Mouse (Mus musculus): ENCODE results near the gene Foxe3. TPM values are rescaled to one million over a fixed set of nuclear protein-coding genes. Genes with fewer than 3 reads are reported as not detected.
A peak's percentile ranks its signal among the peaks of the same experiment; 100 is the strongest.

The Foxe3 gene
- polyA plus RNA-seq, 1 experiment from 2014 or later = not detected

DNA sequence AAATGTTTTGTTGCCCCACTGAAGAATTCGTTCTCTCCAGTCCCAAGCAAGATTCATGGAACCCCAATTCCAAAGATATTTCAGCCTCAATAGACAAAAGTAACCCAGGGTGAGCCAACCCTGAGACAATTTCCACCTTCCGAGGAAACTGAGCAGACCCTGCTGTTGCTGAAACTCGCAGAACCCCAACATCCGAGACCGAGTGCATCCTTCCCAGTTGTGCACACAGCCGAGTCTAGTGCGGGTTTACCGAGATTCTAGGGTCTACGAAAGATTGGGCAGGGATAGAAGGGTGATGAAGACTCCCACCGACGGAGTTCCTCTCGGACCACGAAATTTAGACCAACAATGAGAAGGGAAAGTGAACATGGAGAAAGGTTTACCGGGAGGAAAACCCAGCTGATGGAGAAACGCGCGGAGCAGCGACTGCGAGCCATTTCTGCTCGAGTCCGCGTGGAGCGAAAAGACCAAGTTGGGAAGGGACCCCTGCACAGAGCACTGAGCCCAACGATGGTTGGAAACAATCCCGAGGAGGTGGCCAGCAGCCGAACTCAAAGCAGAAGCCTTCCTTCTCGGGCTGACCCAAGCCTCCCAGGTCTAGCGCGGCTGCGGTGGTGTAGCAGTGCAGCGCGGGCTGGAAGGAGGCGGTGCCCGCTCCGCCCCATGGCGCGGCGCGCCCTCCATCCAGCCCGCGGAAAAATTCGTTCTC, 24.0 kb downstream of the Foxe3 start:
- no peaks in the 10 kb centered on the region for H3K4me1 ChIP-seq
- 0 out of 2 replicates have a peak overlapping the region, but pooled peaks have one; percentile 2 for H3K4me3 ChIP-seq
- H3K36me3 ChIP-seq = no peaks in the 10 kb centered on the region
- ATAC-seq = no peak
- no peaks in the 10 kb centered on the region for H3K9me3 ChIP-seq (replicated peaks)
- H3K27ac ChIP-seq = no peak overlapping the region
- WGBS (ENCODE audit: insufficient replicate concordance) = 2% methylated on average over 42 of the region's 42 CpGs
- H3K4me2 ChIP-seq = no peak overlapping the region
- H3K27me3 ChIP-seq (replicated peaks) = peaks cover 100% of the 10 kb centered on the region
- H3K9ac ChIP-seq = no peak overlapping the region

DNA sequence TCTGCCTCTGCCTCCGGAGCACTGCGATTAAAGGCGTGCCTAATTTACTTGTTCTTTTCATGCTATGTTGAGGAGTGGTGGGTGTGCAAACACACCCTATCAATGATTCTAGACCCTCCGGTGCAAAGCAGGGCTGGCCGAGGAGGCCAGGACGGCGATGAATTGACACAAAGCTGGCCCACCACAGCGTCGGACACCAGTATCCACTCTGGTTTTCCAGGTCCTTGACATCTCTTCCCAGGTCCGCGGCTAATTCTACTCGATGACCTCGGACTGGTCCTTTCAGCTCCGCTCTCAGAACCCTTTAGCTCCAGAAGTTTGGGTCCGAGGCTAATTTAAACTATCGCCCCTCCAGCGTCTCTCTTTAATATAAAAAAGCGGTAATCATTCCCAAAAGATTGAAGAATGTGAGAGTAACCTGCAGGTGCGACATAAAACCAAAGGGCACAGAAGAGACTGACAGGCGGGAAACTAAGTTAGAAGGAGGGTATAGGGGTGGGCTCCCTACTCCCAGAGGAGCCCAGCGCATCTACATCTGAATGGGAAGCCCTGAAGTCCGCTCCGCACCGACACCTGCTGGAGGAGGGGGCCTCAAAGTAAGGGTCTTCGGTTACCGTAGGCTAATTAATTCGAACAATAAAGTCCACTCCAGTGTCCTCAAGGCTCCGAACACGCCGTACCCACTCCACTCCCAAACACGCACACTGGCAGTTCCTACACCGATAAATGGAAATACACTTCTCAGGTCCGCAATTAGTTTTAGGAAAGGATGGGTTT, 24.8 kb downstream of the Foxe3 start:
- 6% methylated on average over 33 of the region's 33 CpGs for WGBS (ENCODE audit: insufficient replicate concordance)
- no peaks in the 10 kb centered on the region for H3K4me1 ChIP-seq
- H3K27me3 ChIP-seq (replicated peaks) = peaks cover 99% of the 10 kb centered on the region
- no peak overlapping the region for H3K27ac ChIP-seq
- ATAC-seq = no peak
- no peak overlapping the region for H3K4me3 ChIP-seq
- H3K4me2 ChIP-seq = no peak overlapping the region
- H3K9me3 ChIP-seq (replicated peaks) = no peaks in the 10 kb centered on the region
- H3K9ac ChIP-seq = no peak overlapping the region
- no peaks in the 10 kb centered on the region for H3K36me3 ChIP-seq

- no peak overlapping the region for H3K27ac ChIP-seq
- H3K4me1 ChIP-seq = no peaks in the 10 kb centered on the region
- no peak overlapping the region for H3K4me2 ChIP-seq
- WGBS (ENCODE audit: insufficient replicate concordance) = 2% methylated on average over 3 of the region's 3 CpGs
- no peak overlapping the region for H3K9ac ChIP-seq
- ATAC-seq = no peak
- peaks cover 97% of the 10 kb centered on the region for H3K27me3 ChIP-seq (replicated peaks)
- H3K9me3 ChIP-seq (replicated peaks) = no peaks in the 10 kb centered on the region
- no peak overlapping the region for H3K4me3 ChIP-seq
- no peaks in the 10 kb centered on the region for H3K36me3 ChIP-seq
Measured at GRCm38 (mm10) chr4:114899885-114900284, 25.9 kb downstream of the Foxe3 start.

- Histone ChIP-seq H3K27me3 (replicated peaks) (peaks cover 89% of the 10 kb centered on the region), H3K36me3 (no peaks in the 10 kb centered on the region), H3K4me3 (no peak overlapping the region), H3K4me2 (no peak overlapping the region), H3K9ac (no peak overlapping the region), H3K4me1 (no peaks in the 10 kb centered on the region), H3K27ac (no peak overlapping the region), H3K9me3 (replicated peaks) (no peaks in the 10 kb centered on the region)
- 10% methylated on average over 4 of the region's 4 CpGs for WGBS (ENCODE audit: insufficient replicate concordance)
- ATAC-seq = no peak
Measured at GRCm38 (mm10) chr4:114897853-114898252, 28.0 kb downstream of the Foxe3 start.

DNA sequence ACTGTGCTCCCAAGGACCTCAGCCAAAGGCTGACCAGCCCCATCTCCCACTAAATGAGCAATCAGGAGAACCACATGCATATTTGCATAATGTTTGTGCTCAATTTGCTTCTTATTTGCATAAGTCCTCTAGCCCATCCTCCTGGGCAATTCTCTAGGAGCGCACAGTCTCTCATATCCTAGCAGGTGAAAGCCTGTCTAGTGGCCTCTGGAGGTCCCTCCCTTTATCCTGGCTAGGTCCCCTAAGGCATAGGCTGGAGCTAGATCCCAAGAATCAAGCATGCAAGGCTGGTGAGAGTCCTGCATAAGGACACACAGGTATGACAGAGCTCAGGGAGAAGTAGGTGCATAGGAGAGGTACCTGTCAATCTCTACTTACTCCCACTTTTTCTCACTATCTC, 43.6 kb downstream of the Foxe3 start:
- Histone ChIP-seq H3K27ac (no peak overlapping the region), H3K9me3 (replicated peaks) (no peaks in the 10 kb centered on the region), H3K9ac (no peak overlapping the region), H3K27me3 (replicated peaks) (peaks cover 60% of the 10 kb centered on the region), H3K4me1 (no peaks in the 10 kb centered on the region), H3K4me2 (no peak overlapping the region), H3K4me3 (no peak overlapping the region), H3K36me3 (no peaks in the 10 kb centered on the region)
- ATAC-seq = no peak
- WGBS (ENCODE audit: insufficient replicate concordance) = 74% methylated on average over 1 of the region's 1 CpGs

DNA sequence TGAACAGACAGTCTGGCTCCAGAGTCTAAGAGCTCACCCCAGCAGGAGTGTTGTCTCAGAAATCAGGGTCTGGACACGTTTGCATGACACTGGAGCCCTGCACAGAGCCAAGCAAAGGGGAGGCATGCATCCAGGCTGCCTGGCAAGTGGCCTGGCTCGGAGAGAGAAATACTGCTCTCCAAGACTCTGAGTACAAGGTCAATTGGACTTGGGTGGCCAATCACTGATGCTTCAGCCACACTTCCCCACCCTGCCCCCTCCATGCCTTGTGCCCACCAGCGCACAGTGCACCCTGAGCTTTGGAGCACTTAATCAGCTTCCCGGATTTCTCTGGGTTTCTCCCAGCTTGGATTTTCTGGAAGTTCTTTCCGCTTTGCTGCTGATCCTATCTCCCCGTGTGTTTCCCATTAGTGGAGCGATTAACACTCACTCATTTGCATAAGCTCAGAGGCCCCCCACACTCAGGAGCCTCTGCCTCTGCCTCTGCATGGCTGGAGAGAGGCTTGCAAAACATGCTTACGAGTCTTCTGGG, 49.3 kb downstream of the Foxe3 start:
- Histone ChIP-seq H3K27ac (no peak overlapping the region), H3K27me3 (replicated peaks) (peaks cover 62% of the 10 kb centered on the region), H3K4me3 (no peak overlapping the region), H3K4me1 (no peaks in the 10 kb centered on the region), H3K9ac (no peak overlapping the region), H3K36me3 (no peaks in the 10 kb centered on the region), H3K9me3 (replicated peaks) (no peaks in the 10 kb centered on the region), H3K4me2 (no peak overlapping the region)
- 22% methylated on average over 8 of the region's 8 CpGs for WGBS (ENCODE audit: insufficient replicate concordance)
- no peak for ATAC-seq

Other genes starting within 250 kb of the Foxe3 start
- gene Gm12830, start 104.3 kb downstream of the Foxe3 start, polyA plus RNA-seq (2016; fragmentation: Nextera tagmentation; extraction: Ambion mirVana) = not detected in 2 replicates
- gene Foxd2, start 17.1 kb downstream of the Foxe3 start, polyA plus RNA-seq (2016; fragmentation: Nextera tagmentation; extraction: Ambion mirVana) = 0.11 and 0.16 TPM in 2 replicates
- gene Cmpk1, start 61.2 kb upstream of the Foxe3 start, polyA plus RNA-seq (2016; fragmentation: Nextera tagmentation; extraction: Ambion mirVana) = 71.5 and 75.6 TPM in 2 replicates
- 14.2 and 16.2 TPM in 2 replicates for gene Stil, start 74.1 kb upstream of the Foxe3 start, polyA plus RNA-seq (2016; fragmentation: Nextera tagmentation; extraction: Ambion mirVana)
- 57.1 and 58.7 TPM in 2 replicates for gene Tal1, start 130.4 kb upstream of the Foxe3 start, polyA plus RNA-seq (2016; fragmentation: Nextera tagmentation; extraction: Ambion mirVana)
- gene Pdzk1ip1, start 162.7 kb upstream of the Foxe3 start, polyA plus RNA-seq (2016; fragmentation: Nextera tagmentation; extraction: Ambion mirVana) = 30.2 and 33.1 TPM in 2 replicates
- 0.08 and 0.14 TPM in 2 replicates for gene Cyp4x1, start 208.3 kb upstream of the Foxe3 start, polyA plus RNA-seq (2016; fragmentation: Nextera tagmentation; extraction: Ambion mirVana)

All from liver, embryonic 12.5 days (tissue).